Mouse (Mus musculus) hindbrain, embryonic 16.5 days (tissue): ENCODE measurements around the gene Ssbp2. TPM values are rescaled to one million over a fixed set of nuclear protein-coding genes. Genes with fewer than 3 reads are reported as not detected.
A peak's percentile ranks its signal among the peaks of the same experiment; 100 is the strongest.

Experiments used
- ATAC-seq: fragments of 200-750 bp; cut with Nextera tagmentation; 2 replicates; pipeline ENCODE4 v1.8.0; 2017; ENCODE audit warnings: moderate TSS enrichment, moderate library complexity
- H3K27ac ChIP-seq: fragments of 300-500 bp; sonication (generic); 2 replicates; pipeline ENCODE4 v1.5.1; 2014; ENCODE audit warnings: low read depth, mild to moderate bottlenecking, control low read depth, low read length, moderate library complexity
- H3K27me3 ChIP-seq: fragments of 300-500 bp; sonication (generic); replicated peaks from 2 replicates; pipeline ENCODE4 v1.6.1; 2014; ENCODE audit warnings: low read length; ENCODE audit not compliant: control insufficient read depth, insufficient read depth
- H3K36me3 ChIP-seq: fragments of 300-500 bp; sonication (generic); 2 replicates; pipeline ENCODE4 v1.6.1; 2014; ENCODE audit warnings: mild to moderate bottlenecking, low read length, moderate library complexity, mixed read lengths; ENCODE audit not compliant: control insufficient read depth, insufficient read depth
- H3K4me1 ChIP-seq: fragments of 300-500 bp; sonication (generic); 2 replicates; pipeline ENCODE4 v1.6.1; 2014; ENCODE audit warnings: low read depth, low read length; ENCODE audit not compliant: control insufficient read depth, insufficient read depth
- H3K4me2 ChIP-seq: fragments of 300-500 bp; sonication (generic); 2 replicates; pipeline ENCODE4 v1.6.1; 2014; ENCODE audit warnings: mild to moderate bottlenecking, low read length, control low read depth, moderate library complexity
- H3K4me3 ChIP-seq: fragments of 300-500 bp; sonication (generic); 2 replicates; pipeline ENCODE4 v1.5.1; 2014; ENCODE audit warnings: mild to moderate bottlenecking, low read length, control low read depth, moderate library complexity
- H3K9ac ChIP-seq: fragments of 300-500 bp; sonication (generic); 2 replicates; pipeline ENCODE4 v1.6.1; 2014; ENCODE audit warnings: low read depth, mild to moderate bottlenecking, control low read depth, low read length, moderate library complexity
- H3K9me3 ChIP-seq: fragments of 300-500 bp; sonication (generic); 2 replicates; pipeline ENCODE4 v1.6.1; 2014; ENCODE audit warnings: mild to moderate bottlenecking, low read length, moderate library complexity; ENCODE audit not compliant: control insufficient read depth
- WGBS: fragments of 180-500 bp; shearing (Covaris S2); extraction: QIAGEN DNeasy Blood & Tissue Kit; methylation state at CpG from one replicate; pipeline ENCODE4 v1.1.7; 2014; 5-methylcytosine and 5-hydroxymethylcytosine counted together
- polyA plus RNA-seq: library from polyadenylated mRNA; unstranded; fragments of >200 nt; fragmentation: Nextera tagmentation; extraction: Ambion mirVana; gene quantifications from 2 replicates; pipeline ENCODE4 v1.2.1, GENCODE M21; 2015

The Ssbp2 gene
- polyA plus RNA-seq, 1 experiment from 2014 or later: 197 TPM

DNA sequence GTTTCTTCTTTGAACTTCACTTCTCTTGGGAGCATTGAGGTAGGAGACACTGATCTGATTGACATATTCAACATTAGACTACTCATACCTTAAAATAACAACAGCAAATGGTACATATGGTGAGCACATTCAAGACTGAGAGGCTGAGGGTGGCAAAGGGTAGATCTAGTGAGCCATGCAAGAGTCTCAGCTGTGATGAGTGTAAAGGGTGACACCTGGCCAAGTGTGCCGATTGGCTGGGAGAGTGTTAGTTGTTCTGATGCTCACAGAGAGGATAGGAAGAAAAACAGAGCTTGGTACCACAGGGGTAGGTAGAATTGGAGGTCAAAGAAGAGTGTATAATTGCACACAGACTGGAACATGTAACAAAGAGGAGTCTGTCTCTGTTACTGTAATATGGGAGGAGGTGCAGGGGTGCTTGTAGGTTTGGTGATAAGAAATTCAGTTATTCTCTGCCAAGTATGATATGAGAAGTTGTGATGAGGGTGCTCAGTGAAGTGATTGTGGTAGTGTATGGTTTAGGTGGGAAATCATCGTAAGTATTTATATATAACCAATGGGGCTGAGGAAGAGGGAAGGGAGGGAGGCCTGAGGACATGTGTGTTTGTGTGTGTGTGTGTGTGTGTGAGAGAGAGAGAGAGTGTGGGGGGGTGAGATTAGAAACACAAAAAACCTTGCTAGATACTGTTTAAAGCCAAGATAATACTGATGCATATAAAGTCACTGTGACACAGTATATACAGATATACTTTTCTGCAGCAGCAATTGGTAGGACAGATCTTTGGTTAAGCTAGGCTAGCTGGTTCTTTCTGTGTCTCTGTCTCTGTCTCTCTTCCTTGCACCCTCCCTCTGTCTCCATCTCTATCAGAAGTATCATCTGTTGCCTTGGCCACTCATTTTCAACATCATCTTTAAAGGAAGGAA is 80.3 kb downstream of the Ssbp2 start:
- no peaks in the 10 kb centered on the region for H3K36me3 ChIP-seq
- no peak overlapping the region for H3K4me3 ChIP-seq
- no peak for ATAC-seq
- H3K27ac ChIP-seq: no peak overlapping the region
- no peak overlapping the region for H3K4me2 ChIP-seq
- 93% methylated on average over 2 of the region's 2 CpGs for WGBS
- H3K27me3 ChIP-seq: no peaks in the 10 kb centered on the region
- H3K4me1 ChIP-seq: no peaks in the 10 kb centered on the region
- H3K9ac ChIP-seq: no peak overlapping the region
- H3K9me3 ChIP-seq: no peaks in the 10 kb centered on the region

DNA sequence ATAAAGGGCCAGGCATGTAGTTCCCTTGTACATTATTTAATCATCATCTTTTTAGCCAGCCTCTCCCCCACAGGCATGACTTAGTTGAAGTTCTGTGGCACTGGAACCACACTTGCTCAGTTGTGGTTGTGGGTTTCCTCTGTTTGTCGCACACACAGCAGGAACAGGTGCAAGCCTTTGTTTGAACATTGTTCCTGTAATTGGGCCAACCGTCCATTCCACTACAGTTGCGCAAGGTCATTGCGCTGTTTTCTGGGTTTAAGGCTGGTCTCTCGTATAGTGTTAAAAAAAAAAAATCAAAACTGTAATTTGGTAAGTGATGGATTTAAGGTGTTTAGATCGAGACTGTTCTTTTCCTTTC is 81.0 kb downstream of the Ssbp2 start:
- ATAC-seq: no peak
- Histone ChIP-seq H3K4me3 (no peak overlapping the region), H3K27me3 (no peaks in the 10 kb centered on the region), H3K4me1 (no peaks in the 10 kb centered on the region), H3K36me3 (no peaks in the 10 kb centered on the region), H3K9ac (no peak overlapping the region), H3K9me3 (no peaks in the 10 kb centered on the region), H3K27ac (no peak overlapping the region), H3K4me2 (no peak overlapping the region)
- WGBS: 90% methylated on average over 6 of the region's 6 CpGs

DNA sequence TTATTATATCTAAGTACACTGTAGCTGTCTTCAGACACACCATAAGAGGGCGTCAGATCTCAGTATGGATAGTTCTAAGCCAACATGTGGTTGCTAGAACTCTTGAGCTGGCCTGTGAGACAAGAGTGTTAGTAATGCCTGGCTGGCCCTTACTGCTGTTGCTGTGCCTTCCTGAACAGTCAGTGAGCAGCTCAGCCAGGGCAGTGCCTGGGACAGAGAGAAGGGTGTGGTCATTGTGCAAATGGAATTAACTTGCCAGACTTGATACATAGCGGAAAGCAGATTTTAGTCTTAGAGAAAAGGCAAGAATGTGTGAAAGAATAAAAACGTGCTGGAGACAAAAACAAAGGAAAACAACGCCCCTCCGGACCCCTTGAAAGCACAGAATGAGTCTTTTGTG is 83.5 kb downstream of the Ssbp2 start:
- no peaks in the 10 kb centered on the region for H3K27me3 ChIP-seq
- no peaks in the 10 kb centered on the region for H3K36me3 ChIP-seq
- no peak for ATAC-seq
- H3K4me1 ChIP-seq: no peaks in the 10 kb centered on the region
- H3K27ac ChIP-seq: no peak overlapping the region
- no peaks in the 10 kb centered on the region for H3K9me3 ChIP-seq
- H3K4me2 ChIP-seq: no peak overlapping the region
- H3K9ac ChIP-seq: no peak overlapping the region
- WGBS: 65% methylated on average over 5 of the region's 5 CpGs
- no peak overlapping the region for H3K4me3 ChIP-seq

DNA sequence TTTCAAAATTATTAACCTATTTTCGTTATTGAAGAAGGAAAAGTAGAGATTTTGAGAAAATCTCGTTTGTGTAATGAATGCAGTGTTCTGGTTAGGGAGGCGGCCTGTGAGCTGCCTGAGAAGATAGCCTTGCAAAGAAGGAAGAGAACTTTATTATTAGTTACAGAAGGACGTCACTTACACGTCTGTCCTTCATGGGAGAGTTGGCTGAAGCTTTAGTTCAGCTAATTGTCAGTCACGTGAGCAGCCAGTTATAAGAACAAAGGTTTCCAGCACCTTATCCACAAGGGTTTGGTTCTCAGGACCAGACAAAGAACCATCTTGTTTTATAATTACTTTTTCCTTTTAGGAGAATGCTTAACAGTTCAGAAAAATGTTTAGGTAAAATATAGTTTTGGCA is 104.0 kb downstream of the Ssbp2 start:
- H3K27ac ChIP-seq: no peak overlapping the region
- H3K9me3 ChIP-seq: no peaks in the 10 kb centered on the region
- H3K9ac ChIP-seq: no peak overlapping the region
- 66% methylated on average over 6 of the region's 6 CpGs for WGBS
- peaks cover 4% of the 10 kb centered on the region; the same call in 1 of the 2 replicates for H3K36me3 ChIP-seq
- H3K4me2 ChIP-seq: no peak overlapping the region
- no peak for ATAC-seq
- no peaks in the 10 kb centered on the region for H3K27me3 ChIP-seq
- no peaks in the 10 kb centered on the region for H3K4me1 ChIP-seq
- no peak overlapping the region for H3K4me3 ChIP-seq

DNA sequence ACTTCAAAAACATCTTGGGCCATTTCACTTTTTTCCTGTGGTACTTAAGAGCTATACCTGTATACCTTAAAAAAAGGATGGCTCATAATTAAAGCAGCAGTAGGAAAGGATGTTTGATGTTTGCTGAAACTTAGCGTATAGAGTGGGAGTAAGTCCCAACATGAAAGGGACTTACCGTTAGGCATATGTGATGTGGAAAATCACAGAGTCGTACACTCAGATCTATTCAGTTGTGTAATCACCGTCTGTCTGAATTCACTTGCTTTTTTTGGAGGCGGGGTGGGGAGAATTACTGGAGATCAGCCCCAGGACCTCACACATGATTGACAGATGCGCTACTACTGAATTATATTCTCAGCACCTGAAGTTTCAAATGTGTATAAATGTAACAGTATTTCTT is 104.7 kb downstream of the Ssbp2 start:
- WGBS: 79% methylated on average over 6 of the region's 6 CpGs
- no peaks in the 10 kb centered on the region for H3K4me1 ChIP-seq
- H3K36me3 ChIP-seq: peaks cover 4% of the 10 kb centered on the region; the same call in 1 of the 2 replicates
- H3K27me3 ChIP-seq: no peaks in the 10 kb centered on the region
- ATAC-seq: 0 out of 2 replicates have a peak, but pooled peaks have one; percentile 30
- no peak overlapping the region for H3K27ac ChIP-seq
- H3K4me3 ChIP-seq: no peak overlapping the region
- H3K9ac ChIP-seq: no peak overlapping the region
- no peak overlapping the region for H3K4me2 ChIP-seq
- H3K9me3 ChIP-seq: no peaks in the 10 kb centered on the region

DNA sequence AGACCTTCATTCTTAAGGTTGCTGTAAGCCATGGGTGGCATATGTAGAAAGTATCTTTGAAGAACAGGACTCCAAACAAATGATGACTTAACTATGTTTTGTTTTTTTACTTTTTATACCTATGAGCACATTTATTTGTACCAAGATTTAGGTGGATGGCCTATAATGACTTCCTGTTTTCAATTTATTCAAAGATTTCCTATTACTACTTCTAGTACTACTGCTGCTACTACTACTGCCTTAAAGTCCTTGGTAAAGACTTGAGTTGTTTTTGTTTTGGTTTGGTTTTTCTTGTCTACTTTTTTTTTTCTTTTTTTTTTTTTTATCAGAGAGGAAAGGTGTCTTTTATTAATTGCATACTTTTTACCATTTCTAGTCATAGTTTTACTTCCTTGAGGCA is 121.4 kb downstream of the Ssbp2 start:
- Histone ChIP-seq H3K4me1 (no peaks in the 10 kb centered on the region), H3K36me3 (no peaks in the 10 kb centered on the region), H3K9me3 (no peaks in the 10 kb centered on the region), H3K4me3 (no peak overlapping the region), H3K27me3 (no peaks in the 10 kb centered on the region), H3K4me2 (no peak overlapping the region), H3K27ac (no peak overlapping the region), H3K9ac (no peak overlapping the region)
- ATAC-seq: no peak

DNA sequence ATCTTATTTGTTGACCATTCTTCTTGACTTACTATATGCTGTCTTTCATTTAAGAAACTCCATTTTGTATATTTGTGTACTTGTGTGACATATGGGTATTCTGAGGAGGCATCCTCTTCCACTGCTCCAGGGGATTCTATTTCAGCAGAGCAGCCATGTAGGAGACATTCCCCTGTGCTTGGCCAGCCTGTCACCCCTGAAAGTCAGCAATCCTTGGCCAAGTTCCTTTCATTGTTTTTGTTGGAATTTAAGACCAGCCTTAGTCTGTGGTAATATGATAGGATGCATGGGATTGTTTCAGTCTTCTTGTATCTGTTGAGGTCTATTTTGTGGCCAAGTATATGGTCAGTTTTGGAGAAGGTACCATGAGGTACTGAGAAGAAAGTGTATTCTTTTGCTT is 122.1 kb downstream of the Ssbp2 start:
- H3K36me3 ChIP-seq: no peaks in the 10 kb centered on the region
- no peak for ATAC-seq
- no peaks in the 10 kb centered on the region for H3K9me3 ChIP-seq
- H3K9ac ChIP-seq: no peak overlapping the region
- no peak overlapping the region for H3K4me2 ChIP-seq
- H3K4me3 ChIP-seq: no peak overlapping the region
- no peaks in the 10 kb centered on the region for H3K4me1 ChIP-seq
- H3K27ac ChIP-seq: no peak overlapping the region
- H3K27me3 ChIP-seq: no peaks in the 10 kb centered on the region

DNA sequence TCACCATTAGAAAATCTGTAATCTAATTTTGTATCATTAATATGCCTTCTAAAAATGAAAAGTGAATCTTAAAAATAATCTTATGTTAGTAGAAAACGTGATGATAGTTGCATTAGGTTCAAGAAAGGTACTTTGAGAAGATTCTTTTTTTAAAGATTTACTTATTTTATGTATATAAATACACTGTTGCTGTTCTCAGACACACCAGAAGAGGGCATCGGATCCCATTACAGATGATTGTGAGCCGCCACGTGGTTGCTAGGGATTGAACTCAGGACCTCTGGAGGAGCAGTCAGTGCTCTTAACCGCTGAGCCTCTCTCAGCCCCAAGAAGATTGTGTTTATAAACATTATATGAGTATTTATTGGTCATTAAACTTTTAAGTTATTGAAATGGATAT is 126.3 kb downstream of the Ssbp2 start:
- Histone ChIP-seq H3K9ac (no peak overlapping the region), H3K4me3 (no peak overlapping the region), H3K27ac (no peak overlapping the region), H3K27me3 (no peaks in the 10 kb centered on the region), H3K4me2 (no peak overlapping the region), H3K9me3 (no peaks in the 10 kb centered on the region), H3K36me3 (no peaks in the 10 kb centered on the region), H3K4me1 (no peaks in the 10 kb centered on the region)
- ATAC-seq: no peak
- WGBS: 72% methylated on average over 5 of the region's 5 CpGs

DNA sequence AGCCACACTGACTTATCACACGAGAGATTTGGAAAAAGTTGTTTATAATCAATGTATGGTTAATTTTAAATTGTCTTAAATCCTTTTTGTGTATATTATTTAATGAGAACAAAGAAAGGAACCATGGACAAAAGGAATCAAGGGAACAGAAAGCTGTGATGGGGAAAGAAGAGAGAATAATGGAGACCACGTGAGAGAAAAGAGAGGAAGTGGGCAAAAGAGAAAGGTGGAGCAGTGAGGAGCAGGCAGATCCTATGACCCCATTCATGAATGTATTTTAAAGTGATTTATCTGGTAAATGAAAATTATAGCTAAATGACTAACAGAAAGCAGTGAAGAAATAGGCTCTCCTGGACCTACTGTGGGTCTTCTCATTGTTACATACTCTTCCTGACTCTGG is 128.4 kb downstream of the Ssbp2 start:
- no peaks in the 10 kb centered on the region for H3K27me3 ChIP-seq
- ATAC-seq: no peak
- WGBS: 29% methylated on average over 2 of the region's 2 CpGs

More for the DNA sequence above, 128.4 kb downstream of the Ssbp2 start:
- Histone ChIP-seq H3K9ac (no peak overlapping the region), H3K36me3 (no peaks in the 10 kb centered on the region), H3K4me3 (no peak overlapping the region), H3K9me3 (no peaks in the 10 kb centered on the region), H3K27ac (no peak overlapping the region), H3K4me1 (no peaks in the 10 kb centered on the region), H3K4me2 (no peak overlapping the region)
